Mouse (Mus musculus) embryonic facial prominence, embryonic 12.5 days (tissue): Measurements from ENCODE around the gene Calm5. TPM values are rescaled to one million over a fixed set of nuclear protein-coding genes. Genes with fewer than 3 reads are reported as not detected.
"Not testable (repeated sequence)": the region's sequence is repeated elsewhere in the genome, so short reads cannot be mapped to it uniquely, and the experiment has no call there.

Experiments used
- ATAC-seq: fragments of 200-750 bp; cut with Nextera tagmentation; 2 replicates; pipeline ENCODE4 v1.8.0; 2017; ENCODE audit not compliant: insufficient number of reproducible peaks, insufficient read depth, low FRiP score, low TSS enrichment
- H3K27ac ChIP-seq: fragments of 300-500 bp; sonication (generic); 2 replicates; pipeline ENCODE4 v1.5.1; 2016; ENCODE audit warnings: mild to moderate bottlenecking
- H3K27me3 ChIP-seq: fragments of 300-500 bp; sonication (generic); 2 replicates; pipeline ENCODE4 v1.6.1; 2016; ENCODE audit warnings: mild to moderate bottlenecking, moderate library complexity
- H3K36me3 ChIP-seq: fragments of 300-500 bp; sonication (generic); 2 replicates; pipeline ENCODE4 v1.6.1; 2016; ENCODE audit warnings: mild to moderate bottlenecking
- H3K4me1 ChIP-seq: fragments of 300-500 bp; sonication (generic); 2 replicates; pipeline ENCODE4 v1.6.1; 2016
- H3K4me2 ChIP-seq: fragments of 300-500 bp; sonication (generic); replicated peaks from 2 replicates; pipeline ENCODE4 v1.6.1; 2016; ENCODE audit warnings: mild to moderate bottlenecking, moderate library complexity
- H3K4me3 ChIP-seq: fragments of 300-500 bp; sonication (generic); 2 replicates; pipeline ENCODE4 v1.5.1; 2016; ENCODE audit warnings: mild to moderate bottlenecking
- H3K9ac ChIP-seq: fragments of 300-500 bp; sonication (generic); 2 replicates; pipeline ENCODE4 v1.6.1; 2016; ENCODE audit warnings: mild to moderate bottlenecking, moderate library complexity
- H3K9me3 ChIP-seq: fragments of 300-500 bp; sonication (generic); 2 replicates; pipeline ENCODE4 v1.6.1; 2016; ENCODE audit warnings: mild to moderate bottlenecking, moderate library complexity
- WGBS: fragments of 180-500 bp; shearing (Covaris S2); methylation state at CpG from one replicate; pipeline ENCODE4 v1.1.7; 2016; 5-methylcytosine and 5-hydroxymethylcytosine counted together
- polyA plus RNA-seq: library from polyadenylated mRNA; unstranded; fragments of >200 nt; fragmentation: Nextera tagmentation; extraction: Ambion mirVana; gene quantifications from 2 replicates; pipeline ENCODE4 v1.2.1, GENCODE M21; 2016

Gene Calm5
- polyA plus RNA-seq, 1 experiment from 2014 or later = not detected

GRCm38 (mm10) chr13:3894549-3894948, 40.6 kb downstream of the Calm5 start:
- no peak overlapping the region for H3K27ac ChIP-seq
- ATAC-seq = no peak
- no peak overlapping the region for H3K4me2 ChIP-seq
- no peaks in the 10 kb centered on the region for H3K9me3 ChIP-seq
- WGBS = 71% methylated on average over 8 of the region's 8 CpGs
- H3K4me1 ChIP-seq = peaks cover 18% of the 10 kb centered on the region; the same call in 1 of the 2 replicates
- H3K9ac ChIP-seq = no peak overlapping the region
- H3K4me3 ChIP-seq = no peak overlapping the region
- no peaks in the 10 kb centered on the region for H3K27me3 ChIP-seq
- H3K36me3 ChIP-seq = peaks cover 13% of the 10 kb centered on the region; the same call in 1 of the 2 replicates

- Histone ChIP-seq H3K27ac (no peak overlapping the region), H3K4me3 (no peak overlapping the region), H3K36me3 (peaks cover 14% of the 10 kb centered on the region; the same call in 1 of the 2 replicates), H3K9ac (no peak overlapping the region), H3K4me2 (no peak overlapping the region), H3K4me1 (peaks cover 14% of the 10 kb centered on the region; the same call in 1 of the 2 replicates), H3K9me3 (no peaks in the 10 kb centered on the region), H3K27me3 (no peaks in the 10 kb centered on the region)
- no peak for ATAC-seq
- 85% methylated on average over 8 of the region's 8 CpGs for WGBS
These were observed 41.5 kb downstream of the Calm5 start for GRCm38 (mm10) chr13:3895397-3895980.

- Histone ChIP-seq H3K36me3 (peaks cover 14% of the 10 kb centered on the region; the same call in 1 of the 2 replicates), H3K27me3 (no peaks in the 10 kb centered on the region), H3K9ac (no peak overlapping the region), H3K9me3 (no peaks in the 10 kb centered on the region), H3K27ac (no peak overlapping the region), H3K4me1 (peaks cover 14% of the 10 kb centered on the region; the same call in 1 of the 2 replicates), H3K4me3 (no peak overlapping the region), H3K4me2 (no peak overlapping the region)
- 90% methylated on average over 6 of the region's 6 CpGs for WGBS
- ATAC-seq = no peak
These were observed 42.1 kb downstream of the Calm5 start for GRCm38 (mm10) chr13:3896032-3896431.

- Histone ChIP-seq H3K4me2 (no peak overlapping the region), H3K27me3 (no peaks in the 10 kb centered on the region), H3K9me3 (no peaks in the 10 kb centered on the region), H3K27ac (no peak overlapping the region), H3K9ac (no peak overlapping the region), H3K4me1 (peaks cover 9% of the 10 kb centered on the region; the same call in 1 of the 2 replicates), H3K36me3 (peaks cover 14% of the 10 kb centered on the region; the same call in 1 of the 2 replicates), H3K4me3 (no peak overlapping the region)
- no peak for ATAC-seq
- WGBS = 39% methylated on average over 5 of the region's 5 CpGs
These were observed 42.9 kb downstream of the Calm5 start for GRCm38 (mm10) chr13:3896913-3897312.

GRCm38 (mm10) chr13:3898202-3898601, 44.2 kb downstream of the Calm5 start:
- H3K4me1 ChIP-seq, H3K27ac ChIP-seq, H3K27me3 ChIP-seq, ATAC-seq, H3K9ac ChIP-seq, H3K4me2 ChIP-seq, H3K9me3 ChIP-seq, H3K4me3 ChIP-seq: not testable (repeated sequence)
- WGBS = 95% methylated on average over 5 of the region's 5 CpGs
- peaks cover 14% of the 10 kb centered on the region; the same call in 1 of the 2 replicates for H3K36me3 ChIP-seq

- Histone ChIP-seq H3K9me3 (no peaks in the 10 kb centered on the region), H3K4me3 (no peak overlapping the region), H3K4me2 (no peak overlapping the region), H3K27me3 (no peaks in the 10 kb centered on the region), H3K4me1 (0 out of 2 replicates have a peak, but pooled peaks cover 4% of the 10 kb centered on the region), H3K27ac (no peak overlapping the region), H3K9ac (no peak overlapping the region), H3K36me3 (peaks cover 14% of the 10 kb centered on the region; the same call in 1 of the 2 replicates)
- 95% methylated on average over 9 of the region's 9 CpGs for WGBS
- ATAC-seq = no peak
These were observed 45.3 kb downstream of the Calm5 start for GRCm38 (mm10) chr13:3899301-3899700.

Other genes with a start within 250 kb of the Calm5 start
- 27.6 and 29.1 TPM in 2 replicates for gene Fam208b, start 243.1 kb upstream of the Calm5 start, polyA plus RNA-seq
- 11.2 and 13.2 TPM in 2 replicates for gene Asb13, start 220.1 kb upstream of the Calm5 start, polyA plus RNA-seq
- gene Calml3, start 49.9 kb upstream of the Calm5 start, polyA plus RNA-seq = 0.41 and 0.61 TPM in 2 replicates
- 0.18 and 0.34 TPM in 2 replicates for gene Calm4, start 16.4 kb upstream of the Calm5 start, polyA plus RNA-seq
- 150 and 155 TPM in 2 replicates for gene Net1, start 64.0 kb downstream of the Calm5 start, polyA plus RNA-seq
- gene Tubal3, start 64.1 kb downstream of the Calm5 start, polyA plus RNA-seq = not detected in 2 replicates
- gene Ucn3, start 91.2 kb downstream of the Calm5 start, polyA plus RNA-seq = 0.20 TPM in 1 of 2 replicates, not detected in the other
- gene Akr1c14, start 194.8 kb downstream of the Calm5 start, polyA plus RNA-seq = 0.46 and 0.81 TPM in 2 replicates